Mouse (Mus musculus) G1E-ER4 (cell line): ENCODE results near the gene Rad51b. TPM values are rescaled to one million over a fixed set of nuclear protein-coding genes. Genes with fewer than 3 reads are reported as not detected.

Experiments used
- GATA1 ChIP-seq: IDR thresholded peaks from one replicate; pipeline ENCODE4 v1.8.0; 2012; ENCODE audit warnings: low read length, inconsistent platforms
- polyA plus RNA-seq: library from polyadenylated mRNA; stranded (reverse); fragments of >175 nt; gene quantifications from 2 replicates; pipeline ENCODE4 v1.2.3, GENCODE M21; 2012

Rad51b gene
- polyA plus RNA-seq, 1 experiment, result 0.42 TPM

DNA sequence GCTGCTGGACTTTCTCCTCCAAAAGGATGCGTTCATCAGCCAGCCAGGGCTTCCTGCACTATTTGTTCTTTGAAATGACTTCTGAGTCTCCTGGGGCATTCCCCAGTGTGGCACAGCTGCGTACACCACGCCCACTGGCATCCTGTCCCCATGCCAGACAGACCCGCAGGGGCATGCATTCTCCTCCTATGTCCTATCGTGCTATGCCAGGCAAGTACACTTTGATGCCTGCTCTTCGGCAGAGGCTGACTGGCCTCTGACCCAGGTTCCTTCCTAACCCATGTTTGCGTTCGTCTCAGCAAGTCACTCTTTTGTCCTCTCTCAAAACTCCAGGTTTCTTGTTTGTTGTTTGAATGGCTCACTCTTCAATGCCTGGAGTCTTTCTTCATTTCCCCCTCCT, 454.7 kb downstream of the Rad51b start:
- TF ChIP-seq GATA1, result no peak

DNA sequence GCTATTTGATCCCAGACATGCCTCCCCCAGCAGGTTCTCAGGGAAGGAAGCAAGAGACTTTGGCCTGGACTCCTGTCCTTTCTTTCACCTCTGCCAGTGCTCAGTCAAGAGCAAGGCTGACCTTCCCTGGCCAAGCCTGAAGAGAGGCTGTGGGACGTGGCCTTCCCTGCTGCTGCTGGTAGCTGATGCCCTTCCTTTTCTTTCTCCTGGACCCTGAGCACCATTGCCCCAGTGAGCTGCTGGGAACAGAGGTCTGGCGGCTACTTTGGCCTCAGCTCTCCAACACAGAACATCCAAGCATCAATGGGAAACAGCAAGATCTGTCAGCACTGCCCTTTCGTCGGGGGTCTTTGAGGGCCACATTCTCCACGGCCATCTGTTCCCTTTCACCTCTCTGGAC, 455.1 kb downstream of the Rad51b start:
- no peak for TF ChIP-seq GATA1

DNA sequence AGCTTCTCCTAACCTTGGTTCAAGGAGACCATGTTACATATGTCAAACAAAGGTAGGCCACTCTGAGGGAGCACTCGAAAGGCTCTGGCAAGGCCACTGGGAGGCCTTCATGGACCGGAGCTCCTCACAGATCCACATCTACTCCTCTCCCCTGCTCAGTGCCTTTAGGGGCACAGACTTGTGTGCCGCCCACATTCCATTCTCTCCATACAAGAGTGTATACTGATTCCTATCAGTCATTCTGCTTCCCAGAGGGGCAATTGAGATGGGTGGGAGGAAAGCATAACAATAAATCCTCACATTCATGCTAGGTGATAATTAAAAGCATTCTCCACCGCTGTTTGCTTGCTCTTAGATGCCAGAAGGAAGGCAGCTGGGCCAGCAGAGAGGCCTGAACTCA, 458.5 kb downstream of the Rad51b start:
- no peak for TF ChIP-seq GATA1

DNA sequence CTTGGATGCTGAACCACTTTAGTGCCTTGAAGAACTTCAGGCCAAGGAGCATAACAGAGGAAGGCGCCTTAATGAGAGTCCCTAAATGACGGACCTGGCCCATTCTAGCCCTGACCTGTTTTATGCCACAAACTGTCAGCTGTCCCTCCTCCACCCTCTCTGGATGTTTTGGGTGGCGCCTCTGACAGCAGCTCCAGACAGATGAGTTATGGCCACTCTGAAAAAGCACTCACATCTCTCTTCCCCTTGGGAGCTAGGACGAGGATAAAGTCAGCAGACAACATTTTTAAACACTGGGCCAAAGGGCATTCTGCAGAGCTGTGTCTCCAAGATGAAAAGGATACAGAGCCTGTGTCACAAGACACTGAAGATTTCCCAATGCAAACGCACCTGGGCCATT, 459.3 kb downstream of the Rad51b start:
- TF ChIP-seq GATA1, result no peak

DNA sequence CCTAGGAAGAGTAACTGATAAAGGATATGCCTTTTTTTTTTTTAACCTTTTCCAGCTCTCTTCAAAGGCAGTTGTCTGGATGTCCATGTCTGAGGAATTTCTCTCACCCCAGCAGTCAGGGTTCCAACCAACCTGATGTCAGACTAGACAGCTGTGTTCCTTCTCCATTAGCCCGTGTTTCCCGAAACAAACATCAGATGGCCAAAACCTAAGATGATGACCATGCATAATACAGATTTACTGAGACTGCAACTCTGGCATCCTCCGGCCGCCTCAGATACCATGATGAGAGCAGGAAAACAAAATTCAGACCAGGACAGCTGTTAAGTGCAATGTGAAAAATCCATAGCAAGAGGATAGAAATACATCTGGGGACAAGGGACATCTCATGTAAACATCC, 460.7 kb downstream of the Rad51b start:
- no peak for TF ChIP-seq GATA1

DNA sequence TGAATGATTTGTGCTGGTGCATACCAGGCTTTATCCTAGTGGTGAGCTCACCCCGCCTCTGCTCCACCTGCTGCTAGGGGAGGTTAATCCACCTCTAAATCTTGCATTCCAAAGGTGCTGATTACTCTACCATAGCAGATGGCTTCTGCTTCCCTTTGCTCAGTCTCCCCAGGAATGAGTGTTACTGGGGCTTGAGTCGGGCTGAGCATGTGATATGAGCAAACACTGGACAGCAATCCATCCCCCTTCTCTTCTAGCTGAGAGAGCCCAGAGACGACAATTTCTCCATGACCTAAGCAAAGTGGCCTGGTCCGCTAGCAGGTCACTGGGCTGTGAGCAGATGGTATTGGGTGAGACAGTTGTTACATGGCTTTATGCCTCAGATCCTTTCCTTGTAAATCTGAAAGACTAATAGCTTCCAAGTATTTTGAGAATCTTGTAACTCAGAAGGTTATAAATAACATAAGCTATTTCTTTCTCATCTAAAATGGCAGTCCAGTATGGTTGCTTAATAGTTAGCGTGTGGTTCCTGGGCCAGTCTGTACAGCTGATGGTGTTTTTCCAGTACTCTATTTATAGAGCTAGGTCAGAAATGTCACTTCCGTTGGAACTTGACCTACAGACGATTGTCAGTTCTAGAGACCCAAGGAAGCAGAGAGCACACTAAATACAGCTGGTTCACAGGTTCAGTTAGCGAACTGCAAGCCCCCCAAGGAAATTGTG, 462.3 kb downstream of the Rad51b start:
- TF ChIP-seq GATA1, result no peak

DNA sequence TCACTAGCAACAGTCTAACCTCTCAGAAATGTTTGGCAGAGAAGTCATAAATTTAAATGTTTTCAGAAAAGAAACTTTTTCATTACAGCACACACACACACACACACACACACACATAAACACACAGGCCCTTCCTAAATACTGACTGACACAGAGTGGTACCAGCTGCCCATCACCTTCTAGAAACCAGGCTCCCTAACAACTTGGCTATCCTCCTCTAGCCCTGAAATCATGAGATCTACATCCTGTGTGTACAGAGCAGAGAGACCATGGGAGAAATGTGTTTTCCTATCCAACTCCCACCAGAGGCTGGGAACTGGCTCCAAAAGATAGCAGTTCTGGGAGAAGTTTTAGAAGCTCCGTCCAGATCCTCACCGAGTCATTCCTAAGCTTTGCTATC, 464.1 kb downstream of the Rad51b start:
- TF ChIP-seq GATA1, result no peak

DNA sequence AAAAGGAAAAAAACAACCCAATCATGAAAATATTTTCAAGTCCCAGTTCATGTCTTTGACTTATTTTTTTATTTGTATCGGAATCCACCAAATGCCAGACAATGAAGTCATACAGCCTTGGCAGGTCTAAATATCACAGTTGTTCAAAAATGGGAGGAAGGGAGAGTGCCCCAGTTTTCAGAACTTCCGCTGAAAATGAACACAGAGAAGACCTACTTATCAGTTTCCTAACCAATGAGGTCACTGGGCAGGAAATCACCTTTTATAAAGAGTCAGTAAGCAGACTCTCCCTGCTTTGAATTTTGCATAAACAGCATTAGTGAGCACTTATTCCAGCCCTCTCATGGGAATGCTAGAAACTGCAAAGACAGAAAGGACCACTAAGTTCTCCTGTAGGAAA, 465.0 kb downstream of the Rad51b start:
- TF ChIP-seq GATA1, result no peak

DNA sequence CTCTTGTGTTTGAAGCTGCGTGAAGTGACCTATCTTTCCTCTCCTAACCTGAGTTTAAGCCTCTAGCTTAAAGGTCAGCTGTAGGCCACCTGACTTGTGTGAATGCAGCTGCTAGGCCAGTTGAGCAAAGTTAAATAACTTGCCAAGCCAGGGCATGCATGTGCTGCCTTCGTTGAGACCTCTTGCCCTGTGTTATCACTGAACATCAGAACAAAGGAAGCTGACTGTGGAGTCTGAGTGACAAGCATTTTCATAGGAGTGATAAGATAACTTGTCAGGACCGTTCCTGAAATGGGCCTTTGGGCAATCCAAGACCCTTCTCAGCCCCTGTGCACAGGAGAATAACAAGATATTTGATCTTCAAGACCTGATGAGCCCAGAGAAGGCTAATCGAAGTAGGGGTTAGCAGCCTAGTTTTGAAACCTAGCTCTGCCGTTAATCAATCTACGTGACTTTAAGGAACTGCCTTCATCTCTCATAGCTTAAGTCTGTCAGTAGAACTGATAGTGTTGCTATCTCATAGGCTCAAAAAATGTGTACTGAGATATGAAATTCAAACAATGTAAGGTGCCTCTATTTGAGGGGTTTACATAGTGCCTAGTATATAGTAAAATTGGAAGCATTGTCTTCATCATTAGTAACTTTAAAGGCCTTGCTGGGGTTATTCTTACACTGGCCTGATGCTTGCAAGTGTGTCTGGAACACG, 465.6 kb downstream of the Rad51b start:
- peak; percentile 93 for TF ChIP-seq GATA1

DNA sequence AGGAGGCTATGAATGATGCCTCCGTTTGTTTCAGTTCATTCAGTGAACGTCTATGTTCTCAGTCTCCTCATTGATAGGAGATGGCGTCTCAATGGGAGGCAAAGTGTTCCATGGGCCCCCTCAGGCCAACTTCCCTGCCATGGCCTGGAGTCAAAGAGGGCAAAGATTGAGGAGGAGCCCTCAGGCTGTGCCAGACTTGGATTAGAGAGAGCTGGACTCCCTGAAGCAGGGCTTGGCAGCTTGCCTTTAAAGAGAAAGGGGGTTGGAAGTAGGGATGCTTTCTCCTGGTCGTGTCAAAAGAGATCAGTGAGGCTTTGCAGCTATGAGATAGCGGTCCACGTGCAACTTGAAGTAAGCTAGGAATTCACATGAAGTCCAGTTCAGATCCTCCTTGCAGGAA, 469.0 kb downstream of the Rad51b start:
- no peak for TF ChIP-seq GATA1

DNA sequence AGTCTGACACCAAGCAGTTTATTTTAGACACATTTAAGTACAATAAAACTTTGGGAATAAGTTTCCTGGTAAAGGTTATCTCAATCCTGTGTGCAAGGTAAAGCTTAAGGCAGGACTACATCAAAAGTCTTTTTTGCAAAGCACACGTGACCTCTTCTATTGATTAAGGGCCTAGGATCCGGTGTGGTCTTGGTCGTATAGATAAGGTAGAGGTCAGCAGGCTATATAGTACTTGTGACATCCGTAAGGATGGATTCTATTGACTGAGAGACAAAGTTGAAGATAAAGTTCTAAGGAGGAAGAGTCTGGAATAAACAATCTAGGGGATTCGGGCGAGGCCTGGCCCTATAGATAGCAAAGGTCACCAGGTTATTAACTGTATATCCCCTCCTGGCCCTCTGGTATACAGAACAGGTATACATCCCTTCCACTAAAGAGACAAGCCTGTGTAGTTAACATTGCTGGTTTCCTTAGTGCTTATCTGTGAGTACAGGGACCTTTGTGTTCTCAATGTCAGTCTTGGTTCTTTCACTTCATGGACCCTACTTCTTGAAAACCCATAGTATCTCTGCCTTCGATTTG, 471.8 kb downstream of the Rad51b start:
- TF ChIP-seq GATA1, result peak; percentile 38

DNA sequence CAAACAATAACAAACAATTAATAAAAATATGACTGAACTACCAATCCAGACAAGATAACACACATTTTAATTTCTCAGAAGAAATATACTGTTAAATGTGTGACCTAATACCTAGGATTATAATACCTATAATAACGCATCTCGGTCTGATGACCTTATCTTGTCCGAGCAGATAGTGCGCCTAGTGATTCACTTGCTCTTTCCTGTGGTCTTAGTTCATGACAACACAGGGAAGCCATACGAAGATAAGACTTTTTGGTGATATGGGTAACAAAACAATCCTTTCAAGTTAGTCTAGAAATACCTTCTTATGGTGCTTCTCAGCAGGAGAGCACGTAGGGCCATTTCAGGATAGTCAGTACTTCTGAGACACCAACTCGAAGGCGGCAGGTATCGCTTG, 472.7 kb downstream of the Rad51b start:
- peak; percentile 98 for TF ChIP-seq GATA1

DNA sequence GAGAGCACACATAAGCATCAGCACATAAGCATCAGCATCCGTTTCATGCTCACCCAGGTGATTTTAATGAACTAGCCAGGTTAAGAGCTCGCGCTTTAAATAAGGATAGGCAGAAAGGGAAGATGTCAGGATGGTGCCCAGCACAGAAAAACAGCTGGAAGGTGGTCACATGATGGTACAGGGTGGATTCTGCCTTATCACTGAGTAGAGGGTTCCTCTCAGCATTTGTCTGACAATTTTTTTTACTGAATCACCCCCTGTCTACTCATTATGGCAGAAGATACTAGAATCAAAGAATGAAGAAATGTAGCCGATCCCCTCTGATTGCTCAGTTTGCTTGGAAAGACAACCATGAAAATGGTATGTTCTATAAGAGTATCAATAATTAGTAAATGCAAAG, 474.1 kb downstream of the Rad51b start:
- TF ChIP-seq GATA1, result no peak

DNA sequence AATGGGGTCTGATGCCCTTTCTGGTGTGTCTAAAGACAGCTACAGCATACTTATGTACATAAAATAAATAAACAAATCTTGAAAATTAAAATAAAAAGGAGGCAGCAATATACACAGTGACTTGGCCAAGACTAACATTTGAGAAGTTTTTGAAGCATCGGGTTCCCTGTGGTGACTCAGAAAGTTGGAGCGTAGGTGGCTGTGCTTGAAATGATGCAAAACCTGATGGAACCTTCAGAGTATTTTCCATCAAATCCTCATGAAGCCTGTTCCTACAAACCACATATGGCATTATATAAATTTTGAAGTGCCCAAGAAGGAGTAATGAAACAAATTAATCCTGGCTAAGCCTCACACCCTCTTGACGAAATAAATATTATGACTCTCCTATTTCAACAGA, 474.7 kb downstream of the Rad51b start:
- no peak for TF ChIP-seq GATA1

DNA sequence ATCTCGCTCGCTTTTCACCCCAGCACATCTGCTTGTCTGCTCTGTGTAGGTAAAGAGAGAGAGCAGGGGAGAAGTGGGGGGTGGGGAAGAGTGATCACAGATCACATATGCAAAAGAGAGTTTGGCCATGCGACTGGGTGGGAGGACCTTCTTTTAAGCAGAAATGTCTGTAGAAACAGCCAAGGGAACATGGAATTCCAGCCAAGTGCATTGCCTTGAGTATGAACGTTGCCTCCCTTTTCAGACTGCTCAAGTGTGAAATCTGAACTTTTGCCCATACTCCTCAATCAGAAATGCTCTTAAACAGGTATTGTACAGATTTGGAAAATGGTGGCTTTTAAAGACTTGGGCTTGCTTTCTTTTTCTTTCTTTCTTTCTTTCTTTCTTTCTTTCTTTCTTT, 476.2 kb downstream of the Rad51b start:
- no peak for TF ChIP-seq GATA1

DNA sequence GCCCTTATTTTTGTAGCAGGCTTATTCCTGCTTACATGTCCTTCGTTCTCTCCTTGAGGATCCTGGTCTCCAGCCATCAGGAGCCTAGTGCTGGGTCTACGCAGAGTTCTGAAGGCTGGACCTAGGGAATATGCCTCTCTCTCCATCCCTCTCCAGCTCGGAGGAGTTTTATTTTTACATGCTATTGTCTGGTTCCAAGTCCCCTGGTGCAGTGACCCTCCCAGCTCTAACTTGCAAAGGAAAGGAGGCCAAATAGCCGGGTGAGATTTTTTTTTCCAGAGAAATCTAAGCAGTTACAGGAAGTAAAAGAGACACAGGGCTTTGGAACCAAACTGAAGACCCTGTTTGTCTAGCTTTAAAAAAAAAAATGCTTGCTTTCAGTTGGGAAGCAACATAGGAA, 477.5 kb downstream of the Rad51b start:
- TF ChIP-seq GATA1, result no peak

DNA sequence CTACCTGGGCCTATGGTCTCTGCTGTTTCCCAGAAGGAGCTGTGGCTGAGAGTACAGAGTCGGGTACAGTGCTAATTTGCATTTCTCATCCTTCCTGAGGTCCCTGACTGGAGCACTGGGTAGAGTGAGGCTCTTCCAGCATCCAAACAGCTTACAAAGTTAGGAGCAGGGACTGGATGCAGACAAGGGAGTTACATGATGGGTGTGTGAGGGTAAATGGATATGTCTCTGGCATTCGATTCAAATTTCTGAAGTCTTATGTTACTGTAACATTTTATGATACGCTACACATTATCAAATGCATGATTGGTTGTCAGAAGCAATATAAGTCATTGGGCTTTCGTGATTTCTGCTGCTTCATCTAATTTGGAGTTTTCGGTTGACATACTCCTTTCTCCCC, 479.7 kb downstream of the Rad51b start:
- TF ChIP-seq GATA1, result no peak
